Mouse (Mus musculus) MEL (cell line): ENCODE results near the gene Col6a4.

ENCODE experiments used
- CTCF ChIP-seq, 3 experiments: IDR thresholded peaks in 2 of 3; conservative IDR thresholded peaks in 1 of 3; 2 replicates each; pipeline ENCODE4 v1.5.1; 2011 to 2012; ENCODE audit warnings: low read length in 3 of 3, low read depth in 2 of 3, mild to moderate bottlenecking in 2 of 3, improper control_type of control experiment in 1 of 3, inconsistent platforms in 1 of 3, mixed read lengths in 1 of 3, moderate library complexity in 1 of 3; ENCODE audit not compliant: control insufficient read depth in 1 of 3, insufficient read depth in 1 of 3, poor library complexity in 1 of 3, severe bottlenecking in 1 of 3
- GATA1 ChIP-seq: IDR thresholded peaks from 2 replicates; pipeline ENCODE4 v1.6.1; 2011; ENCODE audit warnings: low read depth, low read length, improper control_type of control experiment
- MAZ ChIP-seq: IDR thresholded peaks from 2 replicates; pipeline ENCODE4 v1.6.1; 2012; ENCODE audit warnings: low read depth, mild to moderate bottlenecking, inconsistent platforms, low read length, improper control_type of control experiment
- POLR2A ChIP-seq, 2 experiments: IDR thresholded peaks; 2 replicates each; pipeline ENCODE4 v1.6.1; 2011 to 2012; ENCODE audit warnings: low read length in 2 of 2, mild to moderate bottlenecking in 2 of 2, control low read depth in 1 of 2, improper control_type of control experiment in 1 of 2, low read depth in 1 of 2, moderate library complexity in 1 of 2; ENCODE audit not compliant: control insufficient read depth in 1 of 2, insufficient read depth in 1 of 2, poor library complexity in 1 of 2
- POLR2AphosphoS2 ChIP-seq: IDR thresholded peaks from 2 replicates; pipeline ENCODE4 v1.6.1; 2011; ENCODE audit warnings: low read length, improper control_type of control experiment
- RCOR1 ChIP-seq: IDR thresholded peaks from 2 replicates; pipeline ENCODE4 v1.6.1; 2012; ENCODE audit warnings: low read depth, mild to moderate bottlenecking, inconsistent platforms, low read length, improper control_type of control experiment
- SIN3A ChIP-seq: IDR thresholded peaks from 2 replicates; pipeline ENCODE4 v1.6.1; 2012; ENCODE audit warnings: low read length, improper control_type of control experiment, inconsistent platforms
- TCF12 ChIP-seq: IDR thresholded peaks from 2 replicates; pipeline ENCODE4 v1.6.1; 2014; ENCODE audit warnings: low read depth, mild to moderate bottlenecking, inconsistent platforms, low read length, improper control_type of control experiment, moderate library complexity
- ZMIZ1 ChIP-seq: IDR thresholded peaks from 2 replicates; pipeline ENCODE4 v1.6.1; 2012; ENCODE audit warnings: low read depth, mild to moderate bottlenecking, inconsistent platforms, low read length, improper control_type of control experiment, moderate library complexity

GRCm38 (mm10) chr9:106077953-106078352 lies 18.6 kb downstream of the Col6a4 start:
- TF ChIP-seq SIN3A (no peak), GATA1 (no peak), CTCF (IDR thresholded peaks at IDR 0.05 in 2 of 3, conservative IDR thresholded peaks at IDR 0.05 in 1 of 3; ENCODE audit: control insufficient read depth in 1 of 3, insufficient read depth in 1 of 3, low read depth in 2 of 3, low read length in 3 of 3, poor library complexity in 1 of 3, severe bottlenecking in 1 of 3) (no peak), TCF12 (no peak), POLR2A (IDR thresholded peaks at IDR 0.05; ENCODE audit: control insufficient read depth in 1 of 2, insufficient read depth in 1 of 2, low read depth in 1 of 2, low read length in 2 of 2, poor library complexity in 1 of 2) (no peak), ZMIZ1 (no peak), MAZ (no peak), RCOR1 (no peak), POLR2AphosphoS2 (no peak)
